In the genomic region with DNA sequence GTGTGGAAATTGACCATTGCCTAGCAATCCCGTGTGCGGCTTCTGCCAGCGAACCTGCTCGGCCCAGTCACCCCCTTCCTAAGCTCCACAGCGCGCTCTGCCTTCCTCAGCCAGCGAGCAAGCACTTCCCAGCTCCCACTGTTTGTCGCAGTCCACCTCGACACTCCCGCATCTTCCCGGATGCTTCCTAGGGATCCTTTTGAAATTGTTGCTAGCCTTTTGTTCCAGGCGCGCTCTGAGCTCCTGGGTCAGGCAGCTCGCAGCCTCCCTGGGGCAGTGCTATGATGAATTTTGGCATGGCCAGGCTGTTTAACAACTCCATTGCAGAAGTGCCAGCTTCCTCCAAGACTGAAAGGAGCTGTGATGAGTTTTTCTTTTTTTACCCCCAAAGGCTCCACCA, we compare ENCODE assay signal across 8 mouse cellular contexts.
DNase-seq lines count a peak whose midpoint lies in the region; ATAC-seq lines count a peak whose summit lies in the region.

No protein-coding gene starts in this region.

- no peak overlapping the region for H3K27ac ChIP-seq in liver, embryonic 11.5 days (ENCODE audit: low read depth, low read length)
- H3K27ac ChIP-seq in hindbrain, embryonic 15.5 days (replicated peaks): no peak overlapping the region
- H3K27ac ChIP-seq in neural tube, embryonic 11.5 days (ENCODE audit: low read depth, low read length): peak overlapping the region; percentile 49; the same call in 1 of the 2 replicates

- no peaks in the 10 kb centered on the region for H3K36me3 ChIP-seq in liver, embryonic 11.5 days (ENCODE audit: control insufficient read depth, insufficient read depth, low read length)
- no peaks in the 10 kb centered on the region for H3K36me3 ChIP-seq in hindbrain, embryonic 15.5 days
- no peaks in the 10 kb centered on the region for H3K36me3 ChIP-seq in neural tube, embryonic 11.5 days (ENCODE audit: control insufficient read depth, insufficient read depth, low read length)

- WGBS in liver, embryonic 11.5 days: 4% methylated on average over 14 of the region's 14 CpGs
- WGBS in hindbrain, embryonic 15.5 days: under 1% methylated on average over 14 of the region's 14 CpGs
- under 1% methylated on average over 14 of the region's 14 CpGs for WGBS in neural tube, embryonic 11.5 days

- H3K9ac ChIP-seq in liver, embryonic 11.5 days (ENCODE audit: low read depth, low read length): no peak overlapping the region
- H3K9ac ChIP-seq in hindbrain, embryonic 15.5 days: peak overlapping the region; percentile 1; the same call in 1 of the 2 replicates
- H3K9ac ChIP-seq in neural tube, embryonic 11.5 days (ENCODE audit: low read length): peak overlapping the region; percentile 53

- H3K27me3 ChIP-seq in liver, embryonic 11.5 days (replicated peaks; ENCODE audit: control insufficient read depth, insufficient read depth, low read length): no peaks in the 10 kb centered on the region; the same call in 1 of the 2 replicates
- H3K27me3 ChIP-seq in hindbrain, embryonic 15.5 days: 0 out of 2 replicates have a peak, but pooled peaks cover 2% of the 10 kb centered on the region
- H3K27me3 ChIP-seq in neural tube, embryonic 11.5 days (ENCODE audit: control insufficient read depth, insufficient read depth, low read length): no peaks in the 10 kb centered on the region

- peak; percentile 15 for DNase-seq in adrenal gland, postnatal 10 days
- no peak for DNase-seq in adrenal gland, adult 8-10 months
- DNase-seq in liver, embryonic 11.5 days (ENCODE audit: low spot score): peak; percentile 37
- DNase-seq in liver: no peak
- peak; percentile 55 for DNase-seq in neural tube, embryonic 11.5 days (ENCODE audit: low spot score)
- no peak for DNase-seq in cerebellum, adult 11 months
- no peak for DNase-seq in spleen, postnatal 4 days (ENCODE audit: low spot score in 2 of 2)

- H3K4me3 ChIP-seq in liver, embryonic 11.5 days (ENCODE audit: low read depth, low read length): no peak overlapping the region
- H3K4me3 ChIP-seq in hindbrain, embryonic 15.5 days: peak overlapping the region; percentile 25
- H3K4me3 ChIP-seq in neural tube, embryonic 11.5 days (ENCODE audit: low read depth, low read length): peak overlapping the region; percentile 18; the same call in 1 of the 2 replicates

- peak overlapping the region; percentile 54 for H3K4me2 ChIP-seq in liver, embryonic 11.5 days
- H3K4me2 ChIP-seq in hindbrain, embryonic 15.5 days: peak overlapping the region; percentile 51
- H3K4me2 ChIP-seq in neural tube, embryonic 11.5 days (ENCODE audit: low read depth): peak overlapping the region; percentile 49

- no peaks in the 10 kb centered on the region for H3K9me3 ChIP-seq in liver, embryonic 11.5 days (ENCODE audit: control insufficient read depth, low read length)
- H3K9me3 ChIP-seq in hindbrain, embryonic 15.5 days: no peaks in the 10 kb centered on the region
- H3K9me3 ChIP-seq in neural tube, embryonic 11.5 days (ENCODE audit: control insufficient read depth, low read length): no peaks in the 10 kb centered on the region

- ATAC-seq in liver, embryonic 11.5 days (replicated peaks; ENCODE audit: low FRiP score): no peak
- ATAC-seq in hindbrain, embryonic 15.5 days (ENCODE audit: low FRiP score, low read depth): no peak
- ATAC-seq in neural tube, embryonic 11.5 days (ENCODE audit: insufficient read depth, low FRiP score, low TSS enrichment): no peak

- H3K4me1 ChIP-seq in liver, embryonic 11.5 days (replicated peaks; ENCODE audit: control insufficient read depth, insufficient read depth, low read length): no peaks in the 10 kb centered on the region
- H3K4me1 ChIP-seq in hindbrain, embryonic 15.5 days (replicated peaks): peaks cover 21% of the 10 kb centered on the region
- peaks cover 16% of the 10 kb centered on the region for H3K4me1 ChIP-seq in neural tube, embryonic 11.5 days (ENCODE audit: control insufficient read depth, insufficient read depth, low read length)

Comparison
In these comparisons a context has a peak if more than half of its experiments do, and no peak if none do; other contexts are left out.
1. DNase-seq: peak in adrenal gland, postnatal 10 days (single experiment), liver, embryonic 11.5 days (single experiment) and neural tube, embryonic 11.5 days (single experiment); none in adrenal gland, adult 8-10 months (single experiment), liver (single experiment), cerebellum, adult 11 months (single experiment) and spleen, postnatal 4 days (0 of 2).
2. Peak in every context shown above with its lines, with median percentiles within 50 percentile points of each other: H3K4me2 ChIP-seq.